Mouse (Mus musculus) CH12.LX (cell line): ENCODE measurements around the gene Epx. TPM values are rescaled to one million over a fixed set of nuclear protein-coding genes. Genes with fewer than 3 reads are reported as not detected.

Source experiments
- DNase-seq: peaks from one replicate; pipeline ENCODE4 v3.0.0-alpha.2; 2013; ENCODE audit errors: extremely low read depth
- H3K27ac ChIP-seq: 2 replicates; pipeline ENCODE4 v1.5.1; 2012; ENCODE audit warnings: low read depth, mild to moderate bottlenecking, control low read depth, moderate library complexity; ENCODE audit not compliant: insufficient read depth
- H3K27me3 ChIP-seq: replicated peaks from 2 replicates; pipeline ENCODE3; 2012; ENCODE audit warnings: inconsistent platforms
- H3K36me3 ChIP-seq, 2 experiments: replicated peaks in 1 of 2; 2 replicates each; pipeline versions ENCODE3 to v1.6.1; 2012; ENCODE audit warnings: inconsistent platforms in 1 of 2, low read length in 1 of 2, mild to moderate bottlenecking in 1 of 2, mixed read lengths in 1 of 2, moderate library complexity in 1 of 2; ENCODE audit not compliant: control insufficient read depth in 1 of 2, insufficient read depth in 1 of 2
- H3K4me1 ChIP-seq, 2 experiments: 2 replicates each; pipeline ENCODE4 v1.6.1; 2012; ENCODE audit warnings: inconsistent platforms in 1 of 2, moderate library complexity in 1 of 2; ENCODE audit not compliant: insufficient read depth in 2 of 2, control insufficient read depth in 1 of 2
- H3K4me2 ChIP-seq: 2 replicates; pipeline ENCODE4 v1.6.1; 2012; ENCODE audit warnings: low read depth, mild to moderate bottlenecking, control low read depth; ENCODE audit not compliant: poor library complexity, insufficient read depth, severe bottlenecking
- H3K4me3 ChIP-seq, 3 experiments: fragments of 150-350 bp in 1 of 3; sonication (generic) in 1 of 3; replicated peaks in 1 of 3; 2 replicates each; pipeline versions ENCODE3 to v1.5.1; 2011 to 2012; ENCODE audit warnings: low read depth in 2 of 3, low read length in 2 of 3, mild to moderate bottlenecking in 2 of 3, moderate library complexity in 2 of 3, control low read depth in 1 of 3, improper control_type of control experiment in 1 of 3, inconsistent platforms in 1 of 3, mixed read lengths in 1 of 3; ENCODE audit not compliant: poor library complexity in 1 of 3
- H3K79me2 ChIP-seq: replicated peaks from 2 replicates; pipeline ENCODE4 v1.6.1; 2012; ENCODE audit warnings: mild to moderate bottlenecking, moderate library complexity; ENCODE audit not compliant: control insufficient read depth, poor library complexity, insufficient read depth, severe bottlenecking; ENCODE audit errors: extremely low read depth
- H3K9ac ChIP-seq: 2 replicates; pipeline ENCODE4 v1.6.1; 2012; ENCODE audit warnings: low read depth, mild to moderate bottlenecking, control low read depth, moderate library complexity; ENCODE audit not compliant: insufficient read depth
- H3K9me3 ChIP-seq: replicated peaks from 2 replicates; pipeline ENCODE3; 2012; ENCODE audit warnings: low read length, inconsistent platforms, mixed read lengths
- CHD1 ChIP-seq: IDR thresholded peaks from 2 replicates; pipeline ENCODE4 v1.6.1; 2012; ENCODE audit warnings: low read depth, low read length, improper control_type of control experiment, inconsistent platforms
- CHD2 ChIP-seq: IDR thresholded peaks from 2 replicates; pipeline ENCODE4 v1.6.1; 2011; ENCODE audit warnings: low read length, improper control_type of control experiment
- CTCF ChIP-seq, 2 experiments: IDR thresholded peaks in 1 of 2; conservative IDR thresholded peaks in 1 of 2; 2 replicates each; pipeline ENCODE4 v1.5.1; 2011 to 2012; ENCODE audit warnings: low read depth in 2 of 2, low read length in 2 of 2, improper control_type of control experiment in 1 of 2, inconsistent platforms in 1 of 2, mild to moderate bottlenecking in 1 of 2, moderate library complexity in 1 of 2
- E2F4 ChIP-seq: IDR thresholded peaks from 2 replicates; pipeline ENCODE4 v1.6.1; 2011; ENCODE audit warnings: low read depth, low read length, improper control_type of control experiment; ENCODE audit not compliant: insufficient replicate concordance
- ELF1 ChIP-seq: IDR thresholded peaks from 2 replicates; pipeline ENCODE4 v1.6.1; 2014; ENCODE audit warnings: low read depth, mild to moderate bottlenecking, inconsistent platforms, low read length, improper control_type of control experiment
- GABPA ChIP-seq: IDR thresholded peaks from 2 replicates; pipeline ENCODE4 v1.6.1; 2012; ENCODE audit warnings: low read depth, low read length, improper control_type of control experiment, inconsistent platforms; ENCODE audit not compliant: insufficient replicate concordance
- HCFC1 ChIP-seq: IDR thresholded peaks from 2 replicates; pipeline ENCODE4 v1.6.1; 2012; ENCODE audit warnings: low read depth, mild to moderate bottlenecking, inconsistent platforms, low read length, improper control_type of control experiment
- IRF4 ChIP-seq: IDR thresholded peaks from 2 replicates; pipeline ENCODE4 v1.6.1; 2014; ENCODE audit warnings: low read depth, mild to moderate bottlenecking, inconsistent platforms, low read length, improper control_type of control experiment
- JUND ChIP-seq: conservative IDR thresholded peaks from 2 replicates; pipeline ENCODE4 v1.6.1; 2011; ENCODE audit warnings: low read depth, low read length, improper control_type of control experiment
- KAT2A ChIP-seq: IDR thresholded peaks from 2 replicates; pipeline ENCODE4 v1.6.1; 2012; ENCODE audit warnings: low read length, improper control_type of control experiment, inconsistent platforms; ENCODE audit not compliant: insufficient replicate concordance
- MAFK ChIP-seq: IDR thresholded peaks from 2 replicates; pipeline ENCODE4 v1.6.1; 2011; ENCODE audit warnings: low read length, improper control_type of control experiment; ENCODE audit not compliant: insufficient replicate concordance
- MAX ChIP-seq: IDR thresholded peaks from 2 replicates; pipeline ENCODE4 v1.6.1; 2011; ENCODE audit warnings: low read length, improper control_type of control experiment
- MEF2A ChIP-seq: IDR thresholded peaks from 2 replicates; pipeline ENCODE4 v1.6.1; 2014; ENCODE audit warnings: low read depth, mild to moderate bottlenecking, inconsistent platforms, low read length, improper control_type of control experiment, borderline replicate concordance
- MXI1 ChIP-seq: IDR thresholded peaks from 2 replicates; pipeline ENCODE4 v1.6.1; 2011; ENCODE audit warnings: mild to moderate bottlenecking, low read depth, low read length, improper control_type of control experiment
- MYC ChIP-seq: IDR thresholded peaks from 2 replicates; pipeline ENCODE4 v1.6.1; 2011; ENCODE audit warnings: low read depth, mild to moderate bottlenecking, improper control_type of control experiment, low read length
- NRF1 ChIP-seq: IDR thresholded peaks from 2 replicates; pipeline ENCODE4 v1.6.1; 2014; ENCODE audit warnings: low read depth, mild to moderate bottlenecking, inconsistent platforms, low read length, improper control_type of control experiment, moderate library complexity
- PAX5 ChIP-seq: IDR thresholded peaks from 2 replicates; pipeline ENCODE4 v1.6.1; 2012; ENCODE audit warnings: low read length, inconsistent platforms, mixed read lengths
- POLR2A ChIP-seq: IDR thresholded peaks from 2 replicates; pipeline ENCODE4 v1.6.1; 2011; ENCODE audit warnings: low read depth, mild to moderate bottlenecking, improper control_type of control experiment, low read length
- POLR2AphosphoS2 ChIP-seq: IDR thresholded peaks from 2 replicates; pipeline ENCODE4 v1.6.1; 2011; ENCODE audit warnings: low read depth, low read length, improper control_type of control experiment
- RAD21 ChIP-seq: IDR thresholded peaks from 2 replicates; pipeline ENCODE4 v1.6.1; 2011; ENCODE audit warnings: low read depth, mild to moderate bottlenecking, low read length, improper control_type of control experiment, moderate library complexity
- SMC3 ChIP-seq: IDR thresholded peaks from 2 replicates; pipeline ENCODE4 v1.6.1; 2011; ENCODE audit warnings: low read depth, low read length, improper control_type of control experiment
- TBP ChIP-seq: conservative IDR thresholded peaks from 2 replicates; pipeline ENCODE4 v1.6.1; 2011; ENCODE audit warnings: low read depth, low read length, improper control_type of control experiment
- TCF12 ChIP-seq: IDR thresholded peaks from 2 replicates; pipeline ENCODE4 v1.6.1; 2014; ENCODE audit warnings: low read depth, mild to moderate bottlenecking, inconsistent platforms, low read length, improper control_type of control experiment
- UBTF ChIP-seq: IDR thresholded peaks from 2 replicates; pipeline ENCODE4 v1.6.1; 2012; ENCODE audit warnings: low read depth, mild to moderate bottlenecking, inconsistent platforms, low read length, improper control_type of control experiment, moderate library complexity
- USF1 ChIP-seq: IDR thresholded peaks from 2 replicates; pipeline ENCODE4 v1.6.1; 2014; ENCODE audit warnings: low read depth, mild to moderate bottlenecking, inconsistent platforms, low read length, improper control_type of control experiment
- USF2 ChIP-seq: conservative IDR thresholded peaks from 2 replicates; pipeline ENCODE4 v1.6.1; 2011; ENCODE audit warnings: low read depth, low read length, improper control_type of control experiment
- ZC3H11A ChIP-seq: IDR thresholded peaks from 2 replicates; pipeline ENCODE4 v1.6.1; 2012; ENCODE audit warnings: low read depth, mild to moderate bottlenecking, inconsistent platforms, low read length, improper control_type of control experiment
- ZKSCAN1 ChIP-seq: IDR thresholded peaks from 2 replicates; pipeline ENCODE4 v1.6.1; 2012; ENCODE audit warnings: low read depth, inconsistent platforms, low read length, improper control_type of control experiment, borderline replicate concordance
- ZMIZ1 ChIP-seq: IDR thresholded peaks from 2 replicates; pipeline ENCODE4 v1.6.1; 2012; ENCODE audit warnings: low read depth, mild to moderate bottlenecking, inconsistent platforms, low read length, improper control_type of control experiment
- ZNF384 ChIP-seq: IDR thresholded peaks from 2 replicates; pipeline ENCODE4 v1.6.1; 2012; ENCODE audit warnings: low read depth, low read length, improper control_type of control experiment, inconsistent platforms
- dilution Hi-C: fragments of 300-500 bp; cut with MboI; formaldehyde crosslinking; loops from 2 replicates; pipeline ENCODE4 v1.14.3; 2020; ENCODE audit warnings: low sequenced_read_pairs; ENCODE audit not compliant: extremely low pct_unique_long_range_greater_than_20kb, extremely low pct_ligation_motif_present
- in situ Hi-C: fragments of 300-500 bp; cut with MboI; formaldehyde crosslinking; loops from 3 replicates; pipeline ENCODE4 v1.14.3; 2019; ENCODE audit warnings: low sequenced_read_pairs, low pct_ligation_motif_present, low pct_unique_long_range_greater_than_20kb, mixed read lengths
- polyA plus RNA-seq: library from polyadenylated mRNA; unstranded; fragments of >175 nt; gene quantifications from 2 replicates; pipeline ENCODE4 v1.2.1, GENCODE M21; 2012; ENCODE audit warnings: low read depth; ENCODE audit not compliant: insufficient read length
- total RNA-seq, 2 experiments: library from RNA; depleted of rRNA; stranded (reverse); fragments of 300-350 nt in 1 of 2; fragments of >200 nt in 1 of 2; gene quantifications; 2 replicates each; pipeline ENCODE4 v1.2.3; 2012 to 2014

Epx gene
- total and polyA plus RNA-seq, 3 experiments = not detected

- Histone ChIP-seq H3K9ac (no peak overlapping the region), H3K79me2 (no peaks in the 10 kb centered on the region), H3K27ac (no peak overlapping the region), H3K4me1 (no peaks in the 10 kb centered on the region), H3K27me3 (peaks cover 45% of the 10 kb centered on the region), H3K4me2 (no peak overlapping the region), H3K9me3 (peaks cover 2% of the 10 kb centered on the region), H3K4me3 (no peak overlapping the region), H3K36me3 (no peaks in the 10 kb centered on the region)
- TF ChIP-seq ZNF384 (no peak), KAT2A (no peak), POLR2A (no peak), UBTF (no peak), ZKSCAN1 (no peak), E2F4 (no peak), USF2 (no peak), HCFC1 (no peak), MYC (no peak), TCF12 (no peak), CTCF (conservative IDR thresholded peaks at IDR 0.05 in 1 of 2, IDR thresholded peaks at IDR 0.05 in 1 of 2; ENCODE audit: low read depth in 2 of 2, low read length in 2 of 2) (peak; percentile 86 to 94), JUND (no peak), POLR2AphosphoS2 (no peak), SMC3 (peak; percentile 86), CHD1 (no peak), MAX (no peak), RAD21 (peak; percentile 76), ELF1 (no peak), GABPA (no peak), ZC3H11A (peak; percentile 34; the same call in 1 of the 2 replicates), NRF1 (no peak), MXI1 (no peak), ZMIZ1 (no peak), CHD2 (no peak), MEF2A (no peak), MAFK (no peak), USF1 (no peak), PAX5 (no peak), IRF4 (no peak), TBP (no peak)
- in situ Hi-C loops (no loop called here), dilution Hi-C loops (no loop called here)
- peak; percentile 58 for DNase-seq
Measured at GRCm38 (mm10) chr11:87883493-87883892, 8.2 kb upstream of the Epx start.
